Mouse (Mus musculus) c-Kit-positive CD71-positive TER-119-negative erythroid progenitor cells, embryonic 14.5 days (primary cell): ENCODE data around the gene Akap8.
A peak's percentile ranks its signal among the peaks of the same experiment; 100 is the strongest.

Experiments used
- DNase-seq: peaks from one replicate; pipeline ENCODE4 v3.0.0-alpha.2; 2013; ENCODE audit warnings: low read depth

Akap8 gene

DNA sequence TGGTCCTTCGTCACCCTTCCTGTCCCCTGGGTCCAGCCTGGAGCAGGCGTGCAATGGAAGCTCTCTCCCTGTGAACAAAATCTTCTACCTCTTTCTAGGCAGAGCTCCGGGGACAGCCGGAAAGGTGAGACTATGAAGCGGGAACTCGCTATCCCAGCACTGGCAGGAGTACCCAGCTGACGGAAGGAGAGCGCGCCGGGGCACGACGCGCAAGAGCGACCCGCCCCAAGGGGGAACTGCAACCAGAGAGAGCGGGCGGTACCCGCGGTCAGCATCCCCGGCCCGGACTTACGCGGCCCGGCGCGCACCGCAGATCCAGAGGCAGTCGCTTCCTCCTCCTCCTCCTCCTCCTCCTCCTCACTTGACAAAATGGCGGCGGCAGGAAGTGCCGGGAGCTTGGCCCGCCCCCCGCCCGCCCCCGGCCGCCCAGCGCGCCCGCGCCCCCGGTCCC, 37.2 kb downstream of the Akap8 start:
- DNase-seq: peak; percentile 36

DNA sequence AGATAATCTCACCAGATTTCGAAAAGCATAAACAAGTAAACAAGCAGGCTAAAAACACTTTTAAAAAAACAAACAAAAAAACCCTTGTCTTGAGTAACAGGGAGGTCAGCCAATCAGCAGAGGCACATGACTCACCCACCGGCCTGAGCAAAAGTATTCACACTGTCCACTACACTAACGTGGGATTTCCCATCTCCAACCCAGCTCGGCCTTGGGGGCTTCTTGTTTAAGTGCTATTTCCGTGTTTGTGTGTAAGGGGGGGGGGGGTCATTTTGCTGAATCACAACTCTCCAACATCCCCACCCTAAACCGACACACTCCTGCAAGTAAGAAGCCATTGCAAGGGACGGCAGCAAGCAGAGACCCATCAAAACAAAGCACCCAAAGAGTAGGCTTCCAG, 37.7 kb downstream of the Akap8 start:
- DNase-seq: no peak

DNA sequence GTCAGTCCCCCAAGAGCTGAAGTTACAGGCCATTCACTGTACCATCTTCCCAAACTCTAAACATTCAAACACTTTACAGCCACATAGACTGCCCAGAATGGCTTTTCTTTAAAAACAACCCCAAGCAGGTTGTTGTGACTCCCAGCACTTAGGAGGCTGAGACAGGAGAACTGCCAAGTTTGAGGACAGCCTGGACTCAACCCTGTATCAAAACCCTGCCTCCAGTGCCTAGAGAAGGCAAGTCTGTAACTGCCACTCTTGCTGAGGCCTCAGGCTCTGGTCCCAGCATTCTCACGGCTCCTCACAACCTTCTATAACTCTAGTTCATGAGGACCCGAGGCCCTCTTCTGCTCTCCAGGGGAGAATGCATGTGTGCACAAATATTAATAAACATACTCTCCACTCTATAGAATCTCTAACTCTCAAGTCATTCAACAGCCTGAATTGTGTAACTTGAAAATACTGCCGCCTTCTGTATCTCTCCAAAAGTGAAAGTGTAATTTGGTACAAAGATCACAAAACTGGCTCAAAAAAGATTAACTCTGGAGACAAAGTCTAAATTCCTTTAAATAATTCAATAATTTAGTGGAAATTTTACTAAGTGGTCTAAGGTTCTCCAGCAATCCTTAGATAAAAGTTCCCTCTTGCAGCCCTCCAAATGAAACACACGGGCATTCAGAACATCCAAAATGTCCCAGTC, 39.3 kb downstream of the Akap8 start:
- no peak for DNase-seq

DNA sequence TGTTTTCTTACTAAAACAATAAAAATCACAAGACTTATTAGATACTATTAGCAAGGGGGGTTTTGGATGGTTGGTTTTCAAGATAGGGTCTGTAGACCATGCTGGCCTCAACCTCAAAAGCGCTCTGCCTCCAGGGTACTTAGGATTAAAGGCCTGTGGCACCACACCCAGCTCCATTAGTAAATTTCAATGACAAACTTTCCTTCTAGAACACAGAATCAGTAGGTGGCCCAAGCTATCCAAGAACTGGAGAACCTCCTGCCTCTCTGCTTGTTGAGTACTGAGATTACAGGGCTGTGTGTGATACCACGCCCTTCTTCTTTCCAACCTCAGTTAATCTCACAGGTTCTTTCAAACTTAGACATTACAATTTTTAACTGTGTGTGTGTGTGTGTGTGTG, 39.9 kb downstream of the Akap8 start:
- no peak for DNase-seq

DNA sequence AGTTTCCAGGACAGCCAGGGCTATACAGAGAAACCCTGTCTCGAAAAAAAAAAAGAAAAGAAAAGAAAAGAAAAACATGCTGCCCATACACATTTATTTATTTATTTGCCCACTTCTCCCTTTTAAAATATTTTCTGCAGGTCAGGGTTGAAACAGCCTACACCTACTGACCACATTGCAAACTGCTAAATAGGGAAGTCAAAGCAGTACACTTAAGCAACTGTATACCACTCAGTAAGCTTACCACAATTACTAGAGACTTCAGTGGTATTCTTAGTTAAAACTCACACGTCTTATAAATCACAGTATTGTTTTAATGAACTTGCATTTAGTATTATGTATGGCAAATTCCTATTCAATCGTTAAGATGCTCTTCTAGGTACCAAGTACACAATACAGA, 40.5 kb downstream of the Akap8 start:
- no peak for DNase-seq

DNA sequence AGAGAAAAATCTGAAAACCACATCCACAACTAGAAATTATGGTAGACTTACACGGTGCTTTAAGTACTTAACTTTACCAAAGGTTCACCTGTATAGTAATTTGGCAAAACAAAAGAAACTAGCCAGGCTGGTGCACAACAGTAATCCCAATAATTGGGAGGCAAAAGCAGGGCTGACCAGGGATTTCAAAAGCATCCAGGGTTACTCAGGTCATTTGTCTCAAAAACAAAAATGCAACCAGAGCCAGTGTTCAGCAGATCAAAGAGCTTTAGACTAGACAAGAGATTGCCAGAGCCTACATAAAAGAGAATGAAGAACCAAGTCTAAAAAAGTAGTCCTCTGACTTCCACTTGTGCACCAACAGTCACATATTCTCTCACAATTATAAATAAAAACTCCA, 43.8 kb downstream of the Akap8 start:
- DNase-seq: no peak

DNA sequence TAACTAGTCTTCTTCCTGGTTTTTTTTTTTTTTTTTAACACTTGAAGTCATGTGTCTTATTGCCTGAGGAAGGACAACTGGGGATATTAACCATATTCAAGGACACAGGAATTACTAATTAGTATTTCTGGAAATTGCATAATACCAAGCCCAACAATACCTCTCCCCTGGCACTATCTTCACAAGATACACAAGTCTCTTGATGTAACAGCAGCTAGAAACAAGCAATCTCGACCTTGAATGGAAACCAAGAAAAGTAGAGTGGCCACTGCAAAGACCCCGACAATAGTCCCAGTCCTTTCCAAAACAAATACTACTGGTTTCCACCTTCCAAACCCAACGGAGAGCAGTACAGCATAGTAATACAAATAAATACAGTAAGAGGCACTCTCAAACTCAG, 45.5 kb downstream of the Akap8 start:
- no peak for DNase-seq

DNA sequence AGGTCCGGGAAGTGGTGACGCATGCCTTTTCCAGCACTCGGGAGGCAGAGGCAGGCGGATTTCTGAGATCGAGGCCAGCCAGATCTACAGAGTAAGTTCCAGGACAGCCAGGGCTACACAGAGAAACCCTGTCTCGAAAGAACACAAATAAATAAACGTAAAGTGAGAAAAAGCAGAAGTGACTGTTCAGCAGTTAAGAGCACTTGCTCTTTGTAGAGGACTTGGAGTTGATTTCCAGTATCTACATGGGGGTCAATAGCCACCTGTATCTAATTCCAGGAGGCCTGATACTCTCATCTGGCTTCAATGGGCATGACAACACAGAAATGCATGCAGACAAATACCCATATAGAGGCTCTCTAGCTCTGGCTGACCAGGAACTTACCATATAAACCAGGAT, 51.9 kb downstream of the Akap8 start:
- DNase-seq: no peak

DNA sequence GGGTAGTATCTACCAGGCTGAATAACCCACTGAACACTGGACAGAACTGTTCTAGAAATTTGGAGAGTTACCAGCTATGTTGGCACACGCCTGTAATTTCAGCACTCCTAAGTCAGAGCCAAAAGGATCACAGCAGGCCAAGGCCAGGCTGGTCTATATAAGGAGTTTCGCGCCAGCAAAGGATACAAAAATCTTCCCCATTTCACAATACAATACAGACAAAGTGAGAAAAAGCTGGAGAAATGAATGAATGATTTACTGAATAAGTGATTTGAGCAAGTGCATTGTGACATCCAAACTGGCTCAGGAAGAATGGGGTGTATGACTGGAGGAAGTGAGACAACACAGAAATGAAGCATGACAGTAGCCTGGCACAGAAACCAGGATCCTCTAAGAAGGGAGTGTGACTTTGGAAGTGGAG, 52.5 kb downstream of the Akap8 start:
- no peak for DNase-seq

DNA sequence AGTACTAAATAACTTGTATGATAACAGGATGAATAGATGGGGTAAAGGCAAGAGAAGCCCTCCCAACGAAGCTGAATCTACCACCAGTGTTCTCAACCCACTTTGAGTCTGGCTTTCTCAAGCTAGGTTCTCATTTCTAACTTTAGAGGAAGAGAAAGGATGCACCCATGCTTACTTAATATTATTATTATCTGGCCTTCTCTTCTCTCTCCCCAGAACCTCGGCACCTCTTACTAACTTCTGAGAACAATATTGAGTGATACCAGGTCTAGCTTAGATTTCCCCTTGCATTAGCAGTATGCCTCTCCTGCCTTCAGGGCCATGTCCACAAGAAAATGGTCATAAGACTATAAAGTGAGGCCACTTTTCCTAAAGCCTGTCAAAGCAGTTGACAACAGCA, 52.9 kb downstream of the Akap8 start:
- no peak for DNase-seq

DNA sequence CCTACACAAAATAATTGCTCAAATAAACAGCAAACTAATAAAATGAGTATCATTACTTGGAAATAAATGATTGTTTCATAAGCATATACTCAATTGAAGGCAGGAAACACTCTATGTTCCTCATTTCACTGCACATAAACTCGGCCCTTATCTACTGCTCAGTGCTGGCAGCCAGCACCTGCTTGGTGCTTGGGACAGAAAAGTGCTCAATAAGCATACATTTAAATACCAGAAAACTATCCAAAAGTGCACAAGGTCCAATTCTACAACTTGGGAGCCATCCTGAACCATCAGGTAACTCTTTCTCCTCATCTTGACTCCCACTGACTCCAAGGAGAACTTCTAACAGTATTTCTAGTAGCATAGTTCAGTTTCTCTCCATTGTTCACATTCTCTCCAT, 53.4 kb downstream of the Akap8 start:
- no peak for DNase-seq

DNA sequence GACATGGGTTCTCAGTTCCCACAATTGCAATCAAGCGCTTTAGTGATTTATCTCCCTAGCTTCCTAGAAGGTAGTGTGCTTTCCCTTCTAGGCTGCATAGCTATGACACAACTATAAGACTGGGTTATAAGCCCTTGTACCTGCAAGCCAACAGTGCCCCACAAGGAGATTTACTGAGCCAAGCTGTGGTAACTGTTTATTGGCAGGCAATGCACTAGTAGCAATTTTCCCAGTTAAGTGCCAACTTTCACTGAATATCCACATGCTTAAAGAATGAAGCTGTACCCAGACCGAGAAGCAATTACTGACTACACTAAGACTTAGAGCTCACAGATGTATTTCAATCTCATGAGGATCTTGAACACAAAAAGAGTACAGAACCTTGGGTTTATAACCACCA, 57.4 kb downstream of the Akap8 start:
- DNase-seq: no peak

DNA sequence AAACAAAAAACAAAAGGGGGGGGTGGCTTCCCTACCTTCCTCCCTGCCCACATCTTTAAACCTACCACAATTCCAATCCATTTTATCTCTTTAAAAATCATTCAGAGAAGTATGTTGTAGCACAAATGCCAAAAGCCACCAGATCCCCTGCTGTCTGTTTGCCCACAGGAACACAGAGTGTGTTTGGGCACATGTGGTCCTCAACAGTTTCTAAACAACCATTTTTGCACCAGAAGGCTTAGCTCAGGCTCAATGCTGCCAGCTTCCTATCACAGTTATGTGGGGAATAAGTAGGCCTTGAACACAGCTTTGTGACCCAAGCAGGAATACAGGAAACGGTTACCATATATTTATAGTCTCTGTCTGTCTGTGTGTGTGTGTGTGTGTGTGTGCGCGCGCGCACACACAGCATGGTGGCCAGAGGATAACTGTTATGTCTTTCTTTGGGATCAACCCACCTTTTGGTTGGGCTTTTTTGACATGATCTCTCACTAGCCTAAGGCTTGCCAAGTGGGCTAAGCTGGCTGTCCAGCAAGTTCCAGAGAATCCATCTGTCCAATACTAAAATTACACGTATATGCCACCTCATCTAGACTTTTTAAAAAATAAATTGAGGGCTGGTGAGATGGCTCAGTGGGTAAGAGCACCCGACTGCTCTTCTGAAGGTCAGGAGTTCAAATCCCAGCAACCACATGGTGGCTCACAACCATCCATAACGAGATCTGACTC, 58.0 kb downstream of the Akap8 start:
- DNase-seq: no peak

DNA sequence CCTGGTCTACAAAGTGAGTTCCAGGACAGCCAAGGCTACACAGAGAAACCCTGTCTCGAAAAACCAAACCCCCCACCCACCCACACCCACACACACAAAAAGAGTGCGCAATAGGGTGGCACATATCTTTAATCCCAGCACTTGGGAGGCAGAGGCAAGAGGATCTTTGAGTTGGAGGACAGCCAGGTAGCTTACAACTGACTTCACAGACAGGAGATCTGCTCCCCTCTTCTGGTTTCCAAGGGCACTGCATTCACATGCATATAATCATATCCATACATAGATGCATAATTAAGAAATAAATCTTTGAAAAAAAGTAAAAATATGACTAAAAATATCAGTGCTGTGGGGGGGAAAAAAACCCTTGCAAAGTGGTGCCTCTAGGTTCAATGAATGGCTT, 62.2 kb downstream of the Akap8 start:
- no peak for DNase-seq

DNA sequence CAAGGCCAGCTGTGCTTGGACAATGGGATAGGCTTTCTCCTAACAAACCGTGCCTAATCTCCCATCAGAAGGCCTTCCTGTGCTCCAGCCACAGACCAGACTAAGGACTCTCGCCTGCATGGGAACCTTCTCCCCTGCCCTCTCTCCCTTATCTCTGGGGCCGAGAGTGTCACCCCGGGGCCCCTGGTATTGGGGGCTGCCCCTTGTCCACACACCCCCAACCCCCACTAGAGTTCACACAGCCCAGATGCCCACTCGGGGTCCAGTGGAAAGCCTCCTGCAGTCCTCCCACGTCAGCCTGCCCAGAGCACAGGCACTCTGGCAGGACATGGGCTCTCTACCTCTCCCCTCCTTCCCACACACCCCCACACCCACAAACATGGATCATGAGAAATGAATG, 63.1 kb downstream of the Akap8 start:
- no peak for DNase-seq

DNA sequence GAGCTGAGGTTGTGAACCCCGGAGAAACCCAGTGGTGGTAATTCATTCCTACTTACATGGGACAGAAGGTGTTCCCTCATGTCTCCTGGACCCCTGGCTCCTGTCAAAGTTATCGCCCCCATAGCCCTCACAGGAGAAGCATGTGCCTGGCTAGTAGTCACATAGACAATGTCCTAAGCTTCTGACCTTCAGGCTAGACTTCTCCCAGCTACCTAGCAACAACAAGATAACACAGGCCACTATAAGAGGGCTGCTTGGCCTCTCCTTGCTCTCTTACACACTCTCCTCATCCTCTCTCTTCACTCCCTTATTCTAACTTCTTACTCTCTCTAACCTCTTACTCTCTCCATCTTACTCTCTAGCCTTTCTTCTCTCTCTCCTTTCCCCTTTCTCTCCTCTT, 63.6 kb downstream of the Akap8 start:
- DNase-seq: no peak

DNA sequence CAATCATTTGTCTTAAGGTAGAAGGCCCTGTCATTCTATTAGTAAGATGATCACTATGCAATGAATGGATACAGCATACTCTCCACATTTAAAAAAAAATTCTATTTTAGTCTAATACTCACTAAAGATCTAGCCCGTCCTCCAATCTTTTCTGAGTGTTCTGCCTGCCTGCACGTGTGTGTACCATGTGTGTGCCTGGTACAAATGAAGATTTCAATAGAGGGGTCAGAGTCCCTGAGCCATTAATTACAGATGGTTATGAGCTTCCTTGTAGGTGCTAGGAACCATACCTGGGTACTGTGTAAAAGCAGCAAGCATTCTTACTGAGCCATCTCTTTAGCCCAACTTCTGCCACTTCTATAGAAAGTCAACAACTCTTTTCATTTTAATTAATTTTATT, 64.1 kb downstream of the Akap8 start:
- no peak for DNase-seq
